In genomic region chr10:3556538-3556937, GRCm38 (mm10) we compare ENCODE assay signal across 25 mouse cellular contexts. TPM values are rescaled to one million over a fixed set of nuclear protein-coding genes. Genes with fewer than 3 reads are reported as not detected.
"Had no signal": no experiment of that assay in that cellular context is flagged by ENCODE, and none has a peak within 500 bp of the region (broad histone marks: within the 10 kb centered on the region; RNA-seq: fewer than 3 reads in every experiment).

No protein-coding gene starts in this region.

- H3K4me3 ChIP-seq: liver, embryonic 13.5 days; liver, embryonic 15.5 days; megakaryocyte, embryonic 14.5 days; midbrain, embryonic 13.5 days; midbrain, embryonic 15.5 days; myocyte; neural tube, embryonic 13.5 days; neural tube, embryonic 15.5 days had no signal

- H3K9ac ChIP-seq: liver, embryonic 13.5 days; liver, embryonic 15.5 days; liver, postnatal 0 days; midbrain, embryonic 13.5 days; midbrain, embryonic 15.5 days; neural tube, embryonic 13.5 days; neural tube, embryonic 15.5 days had no signal

- H3K36me3 ChIP-seq: liver, embryonic 13.5 days; liver, embryonic 15.5 days; midbrain, embryonic 13.5 days; midbrain, embryonic 15.5 days; neural tube, embryonic 13.5 days; neural tube, embryonic 15.5 days had no signal

- H3K9me3 ChIP-seq: liver, embryonic 13.5 days; liver, embryonic 15.5 days; midbrain, embryonic 13.5 days; midbrain, embryonic 15.5 days; neural tube, embryonic 13.5 days; neural tube, embryonic 15.5 days had no signal

- H3K27ac ChIP-seq: liver, embryonic 13.5 days; liver, embryonic 15.5 days; macrophage; midbrain, embryonic 13.5 days; midbrain, embryonic 15.5 days; neural tube, embryonic 13.5 days; neural tube, embryonic 15.5 days had no signal

- ATAC-seq: liver, postnatal 0 days; midbrain, embryonic 13.5 days; midbrain, embryonic 15.5 days had no signal

- DNase-seq: liver; liver, embryonic 13.5 days; liver, postnatal 0 days; lung, adult 2 months; retina, postnatal 1 day; right cerebral cortex, adult 18-20 months; right cerebral cortex, postnatal 25 days; right cerebral cortex, postnatal 4 days; spleen, adult 18-20 months; thymus, adult 2 months; thymus, postnatal 25 days; thymus, postnatal 4 days had no signal

- H3K27me3 ChIP-seq: liver, embryonic 13.5 days; liver, embryonic 15.5 days; megakaryocyte, embryonic 14.5 days; midbrain, embryonic 13.5 days; midbrain, embryonic 15.5 days; neural tube, embryonic 13.5 days; neural tube, embryonic 15.5 days had no signal

- H3K4me1 ChIP-seq: liver, embryonic 13.5 days; liver, embryonic 15.5 days; megakaryocyte, embryonic 14.5 days; midbrain, embryonic 13.5 days; midbrain, embryonic 15.5 days; neural tube, embryonic 13.5 days; neural tube, embryonic 15.5 days had no signal

- H3K4me2 ChIP-seq: liver, embryonic 11.5 days; liver, embryonic 13.5 days; liver, embryonic 15.5 days; midbrain, embryonic 11.5 days; midbrain, embryonic 13.5 days; midbrain, embryonic 15.5 days; neural tube, embryonic 13.5 days; neural tube, embryonic 15.5 days had no signal

RNA-seq across cellular contexts. Expression of gene Iyd, which starts 16.5 kb away (rescaled TPM):
- total RNA-seq: megakaryocyte progenitor cell, adult 5-6 weeks had no signal
- polyA plus RNA-seq: macrophage; midbrain, embryonic 11.5 days; myocyte; neural tube, embryonic 11.5 days; testis, adult 2 months had no signal
